Mouse (Mus musculus): Measurements from ENCODE around the gene Pbx1. TPM values are rescaled to one million over a fixed set of nuclear protein-coding genes. Genes with fewer than 3 reads are reported as not detected.

The Pbx1 gene
- polyA plus RNA-seq, 1 experiment from 2014 or later: 23.2 TPM

- no peaks in the 10 kb centered on the region for H3K4me1 ChIP-seq (replicated peaks; ENCODE audit: control insufficient read depth, insufficient read depth)
- ATAC-seq (ENCODE audit: low FRiP score, low TSS enrichment): peak; percentile 85
- H3K36me3 ChIP-seq (ENCODE audit: control insufficient read depth, insufficient read depth, low read length): peaks cover 13% of the 10 kb centered on the region
- no peak overlapping the region for H3K4me3 ChIP-seq (ENCODE audit: low read depth, low read length)
- no peak overlapping the region for H3K4me2 ChIP-seq (replicated peaks; ENCODE audit: low read depth)
- no peaks in the 10 kb centered on the region for H3K9me3 ChIP-seq (ENCODE audit: control insufficient read depth, low read length)
- peak; percentile 55 for DNase-seq (ENCODE audit: low spot score)
- 48% methylated on average over 9 of the region's 9 CpGs for WGBS
- H3K27ac ChIP-seq (replicated peaks): peak overlapping the region; percentile 69
- H3K9ac ChIP-seq (ENCODE audit: low read length): no peak overlapping the region
- no peaks in the 10 kb centered on the region for H3K27me3 ChIP-seq (ENCODE audit: control insufficient read depth, insufficient read depth, low read length)
- peak; percentile 1; the same call in 1 of the 2 replicates for TF ChIP-seq CTCF (IDR thresholded peaks at IDR 0.05; ENCODE audit: low read depth)
- peak; percentile 92 for TF ChIP-seq EP300 (optimal IDR thresholded peaks at IDR 0.05)
Measured at GRCm38 (mm10) chr1:168180622-168181441, 251.2 kb downstream of the Pbx1 start.

- 68% methylated on average over 11 of the region's 11 CpGs for WGBS
- peak overlapping the region; percentile 69 for H3K27ac ChIP-seq (replicated peaks)
- ATAC-seq (ENCODE audit: low FRiP score, low TSS enrichment) (no peak), DNase-seq (ENCODE audit: low spot score) (no peak)
- H3K36me3 ChIP-seq (ENCODE audit: control insufficient read depth, insufficient read depth, low read length): peaks cover 13% of the 10 kb centered on the region
- H3K4me2 ChIP-seq (replicated peaks; ENCODE audit: low read depth): no peak overlapping the region
- no peak overlapping the region for H3K9ac ChIP-seq (ENCODE audit: low read length)
- no peaks in the 10 kb centered on the region for H3K4me1 ChIP-seq (replicated peaks; ENCODE audit: control insufficient read depth, insufficient read depth)
- TF ChIP-seq CTCF (IDR thresholded peaks at IDR 0.05; ENCODE audit: low read depth) (no peak), EP300 (optimal IDR thresholded peaks at IDR 0.05) (no peak)
- no peak overlapping the region for H3K4me3 ChIP-seq (ENCODE audit: low read depth, low read length)
- H3K9me3 ChIP-seq (ENCODE audit: control insufficient read depth, low read length): no peaks in the 10 kb centered on the region
- no peaks in the 10 kb centered on the region for H3K27me3 ChIP-seq (ENCODE audit: control insufficient read depth, insufficient read depth, low read length)
Measured at GRCm38 (mm10) chr1:168179691-168180090, 252.4 kb downstream of the Pbx1 start.

GRCm38 (mm10) chr1:168178611-168179010 is 253.5 kb downstream of the Pbx1 start:
- no peaks in the 10 kb centered on the region for H3K9me3 ChIP-seq (ENCODE audit: control insufficient read depth, low read length)
- 81% methylated on average over 1 of the region's 1 CpGs for WGBS
- DNase-seq (ENCODE audit: low spot score) (no peak), ATAC-seq (ENCODE audit: low FRiP score, low TSS enrichment) (no peak)
- H3K9ac ChIP-seq (ENCODE audit: low read length): no peak overlapping the region
- TF ChIP-seq CTCF (IDR thresholded peaks at IDR 0.05; ENCODE audit: low read depth) (no peak), EP300 (optimal IDR thresholded peaks at IDR 0.05) (no peak)
- no peak overlapping the region for H3K27ac ChIP-seq (replicated peaks)
- H3K36me3 ChIP-seq (ENCODE audit: control insufficient read depth, insufficient read depth, low read length): peaks cover 11% of the 10 kb centered on the region
- H3K4me1 ChIP-seq (replicated peaks; ENCODE audit: control insufficient read depth, insufficient read depth): no peaks in the 10 kb centered on the region
- H3K4me3 ChIP-seq (ENCODE audit: low read depth, low read length): no peak overlapping the region
- H3K4me2 ChIP-seq (replicated peaks; ENCODE audit: low read depth): no peak overlapping the region
- H3K27me3 ChIP-seq (ENCODE audit: control insufficient read depth, insufficient read depth, low read length): no peaks in the 10 kb centered on the region

GRCm38 (mm10) chr1:168175586-168175985 is 256.5 kb downstream of the Pbx1 start:
- Histone ChIP-seq H3K4me3 (ENCODE audit: low read depth, low read length) (no peak overlapping the region), H3K9me3 (ENCODE audit: control insufficient read depth, low read length) (no peaks in the 10 kb centered on the region), H3K4me1 (replicated peaks; ENCODE audit: control insufficient read depth, insufficient read depth) (no peaks in the 10 kb centered on the region), H3K36me3 (ENCODE audit: control insufficient read depth, insufficient read depth, low read length) (no peaks in the 10 kb centered on the region), H3K9ac (ENCODE audit: low read length) (no peak overlapping the region), H3K27ac (replicated peaks) (no peak overlapping the region), H3K4me2 (replicated peaks; ENCODE audit: low read depth) (no peak overlapping the region), H3K27me3 (ENCODE audit: control insufficient read depth, insufficient read depth, low read length) (no peaks in the 10 kb centered on the region)
- 87% methylated on average over 4 of the region's 4 CpGs for WGBS
- ATAC-seq (ENCODE audit: low FRiP score, low TSS enrichment) (no peak), DNase-seq (ENCODE audit: low spot score) (no peak)
- TF ChIP-seq EP300 (optimal IDR thresholded peaks at IDR 0.05) (no peak), CTCF (IDR thresholded peaks at IDR 0.05; ENCODE audit: low read depth) (no peak)

GRCm38 (mm10) chr1:168169791-168170190 is 262.3 kb downstream of the Pbx1 start:
- no peak overlapping the region for H3K4me3 ChIP-seq (ENCODE audit: low read depth, low read length)
- no peaks in the 10 kb centered on the region for H3K9me3 ChIP-seq (ENCODE audit: control insufficient read depth, low read length)
- no peaks in the 10 kb centered on the region for H3K27me3 ChIP-seq (ENCODE audit: control insufficient read depth, insufficient read depth, low read length)
- no peak overlapping the region for H3K9ac ChIP-seq (ENCODE audit: low read length)
- 75% methylated on average over 8 of the region's 8 CpGs for WGBS
- ATAC-seq (ENCODE audit: low FRiP score, low TSS enrichment) (no peak), DNase-seq (ENCODE audit: low spot score) (no peak)
- H3K4me1 ChIP-seq (replicated peaks; ENCODE audit: control insufficient read depth, insufficient read depth): no peaks in the 10 kb centered on the region
- H3K4me2 ChIP-seq (replicated peaks; ENCODE audit: low read depth): no peak overlapping the region
- no peaks in the 10 kb centered on the region for H3K36me3 ChIP-seq (ENCODE audit: control insufficient read depth, insufficient read depth, low read length)
- no peak for TF ChIP-seq EP300 (optimal IDR thresholded peaks at IDR 0.05)
- TF ChIP-seq CTCF (IDR thresholded peaks at IDR 0.05; ENCODE audit: low read depth): no peak
- H3K27ac ChIP-seq (replicated peaks): no peak overlapping the region

GRCm38 (mm10) chr1:168169052-168169779 is 262.9 kb downstream of the Pbx1 start:
- Histone ChIP-seq H3K9me3 (ENCODE audit: control insufficient read depth, low read length) (no peaks in the 10 kb centered on the region), H3K4me2 (replicated peaks; ENCODE audit: low read depth) (no peak overlapping the region), H3K27ac (replicated peaks) (no peak overlapping the region), H3K27me3 (ENCODE audit: control insufficient read depth, insufficient read depth, low read length) (no peaks in the 10 kb centered on the region), H3K4me1 (replicated peaks; ENCODE audit: control insufficient read depth, insufficient read depth) (no peaks in the 10 kb centered on the region), H3K36me3 (ENCODE audit: control insufficient read depth, insufficient read depth, low read length) (no peaks in the 10 kb centered on the region), H3K4me3 (ENCODE audit: low read depth, low read length) (no peak overlapping the region), H3K9ac (ENCODE audit: low read length) (no peak overlapping the region)
- no peak for TF ChIP-seq EP300 (optimal IDR thresholded peaks at IDR 0.05)
- no peak for TF ChIP-seq CTCF (IDR thresholded peaks at IDR 0.05; ENCODE audit: low read depth)
- no peak for DNase-seq (ENCODE audit: low spot score)
- WGBS: 70% methylated on average over 10 of the region's 10 CpGs
- ATAC-seq (ENCODE audit: low FRiP score, low TSS enrichment): peak; percentile 79
